Mouse (Mus musculus) fat pad, adult 2 months (tissue): Measurements from ENCODE around the gene Rit1.
A peak's percentile ranks its signal among the peaks of the same experiment; 100 is the strongest.
"Not testable (repeated sequence)": the region's sequence is repeated elsewhere in the genome, so short reads cannot be mapped to it uniquely, and the experiment has no call there.

ENCODE experiments used
- DNase-seq: peaks from one replicate; pipeline ENCODE4 v3.0.0-alpha.2; 2011; ENCODE audit warnings: low read depth, low spot score; ENCODE audit errors: extremely low read depth

The Rit1 gene

DNA sequence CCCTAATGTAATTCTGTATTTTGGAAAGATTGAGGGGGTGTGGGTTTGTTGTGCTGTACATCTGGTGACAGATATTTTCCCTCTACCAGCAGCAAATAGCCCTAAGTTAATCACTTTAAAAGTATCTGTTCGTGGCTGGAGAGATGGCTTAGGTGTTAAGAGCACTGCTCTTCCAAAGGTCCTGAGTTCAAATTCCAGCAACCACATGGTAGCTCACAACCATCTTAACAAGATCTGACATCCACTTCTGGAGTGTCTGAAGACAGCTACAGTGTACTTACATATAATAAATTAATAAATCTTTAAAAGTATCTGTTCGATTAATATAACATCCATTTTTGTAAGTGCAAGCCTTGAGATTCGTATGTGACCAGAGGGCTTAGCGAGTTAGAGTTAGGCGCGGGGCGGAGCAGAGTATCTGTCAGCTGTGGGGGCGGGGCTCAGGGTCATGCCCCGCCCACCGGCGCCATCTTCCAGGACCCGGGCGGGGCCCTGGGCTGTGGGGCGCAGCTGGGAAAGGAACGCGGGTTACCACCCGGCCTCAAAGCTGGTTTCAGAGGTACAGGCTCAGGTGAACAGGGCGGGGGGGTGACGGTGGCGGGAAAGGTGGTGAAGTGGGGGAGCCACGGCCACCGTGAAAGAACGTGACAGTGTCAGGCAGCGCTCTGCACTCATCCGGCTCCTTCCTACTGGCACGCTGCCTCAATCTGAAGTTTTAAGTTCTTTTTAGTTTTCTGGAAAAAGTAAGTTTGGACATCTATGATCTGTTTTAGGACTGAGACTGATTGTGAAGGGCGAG lies at the start of gene Rit1:
Gene Rit1 (plus strand): TSS at position 440 of the 799 bp plus-strand sequence.
- DNase-seq = no peak

- DNase-seq = no peak
Measured at GRCm38 (mm10) chr3:88677399-88677798, 39.2 kb upstream of the Rit1 start.

GRCm38 (mm10) chr3:88683814-88684213 lies 32.8 kb upstream of the Rit1 start:
- DNase-seq = no peak

GRCm38 (mm10) chr3:88684236-88684979 lies 32.2 kb upstream of the Rit1 start:
- no peak for DNase-seq

DNA sequence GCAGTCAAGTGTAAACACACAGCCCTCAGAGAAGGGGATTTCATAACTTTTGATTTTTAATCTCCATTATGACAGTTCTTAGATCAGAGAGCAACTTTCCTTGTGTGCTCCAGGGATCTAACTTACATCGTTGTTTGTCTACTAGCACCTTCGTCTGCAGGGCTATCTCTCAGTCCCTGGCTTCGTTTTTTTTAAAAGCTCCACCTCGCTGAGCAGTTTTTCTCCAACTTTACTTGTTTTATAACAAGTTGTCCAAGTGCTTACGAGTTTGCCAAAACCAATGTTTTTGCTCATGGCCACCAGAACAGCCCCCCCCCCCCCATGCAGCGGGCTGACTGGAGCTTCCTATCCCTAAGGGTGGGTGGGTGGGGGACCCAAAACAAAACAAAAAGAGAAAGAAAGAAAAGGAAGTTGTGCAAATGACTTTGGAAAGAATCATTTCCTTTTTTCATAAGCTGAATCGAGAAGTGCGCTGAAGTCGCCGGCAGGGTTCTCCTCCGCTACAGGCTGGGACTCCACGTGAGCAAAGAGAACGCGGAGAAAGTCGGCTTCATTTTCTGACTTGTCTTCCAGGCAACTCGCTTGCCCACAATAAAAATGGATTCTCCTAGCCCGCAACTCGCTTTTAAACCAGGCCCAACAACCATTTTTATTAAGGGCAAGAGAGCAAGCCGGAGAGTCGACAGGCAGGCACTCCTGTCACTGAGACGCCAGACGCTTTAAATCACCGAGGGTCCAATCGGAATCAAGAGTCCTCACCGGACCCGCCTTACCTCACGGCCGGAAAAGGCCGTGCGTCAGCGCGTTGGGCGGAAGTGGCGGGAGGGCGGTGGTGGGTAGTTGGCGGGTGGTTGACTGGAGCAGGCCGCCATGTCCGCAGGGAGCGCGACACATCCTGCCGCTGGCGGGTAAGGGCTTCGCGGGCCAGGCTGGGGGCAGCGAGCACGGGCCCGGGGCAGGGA lies 31.4 kb upstream of the Rit1 start, which contains the start of gene Khdc4:
Gene Khdc4 (plus strand): TSS at position 824 of the 962 bp plus-strand sequence.
- DNase-seq = peak; percentile 92

DNA sequence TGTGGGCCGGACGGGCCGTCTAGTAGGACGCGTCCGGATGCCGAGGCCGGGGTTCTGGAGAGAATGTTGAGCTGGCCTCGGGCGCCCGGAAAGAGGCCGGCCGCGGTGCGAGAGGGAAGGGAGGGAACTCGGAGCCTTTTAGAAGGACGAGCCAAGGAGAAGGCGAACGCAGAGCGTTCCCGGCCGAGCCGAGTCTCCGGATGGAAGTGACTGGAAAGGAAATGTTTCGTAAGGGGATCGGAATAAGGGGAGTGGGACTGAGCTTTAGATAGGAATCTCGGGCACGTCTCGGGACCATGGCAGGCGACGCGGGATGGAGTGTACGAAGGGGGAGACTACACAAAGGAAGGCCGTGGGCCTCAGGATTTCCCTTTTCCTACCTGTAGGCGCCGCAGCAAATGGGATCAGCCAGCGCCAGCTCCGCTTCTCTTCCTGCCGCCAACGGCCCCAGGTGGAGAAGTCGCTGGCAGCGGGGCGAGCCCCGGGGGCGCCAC lies 30.6 kb upstream of the Rit1 start:
- no peak for DNase-seq

GRCm38 (mm10) chr3:88686734-88687611 lies 29.7 kb upstream of the Rit1 start:
- no peak for DNase-seq

DNA sequence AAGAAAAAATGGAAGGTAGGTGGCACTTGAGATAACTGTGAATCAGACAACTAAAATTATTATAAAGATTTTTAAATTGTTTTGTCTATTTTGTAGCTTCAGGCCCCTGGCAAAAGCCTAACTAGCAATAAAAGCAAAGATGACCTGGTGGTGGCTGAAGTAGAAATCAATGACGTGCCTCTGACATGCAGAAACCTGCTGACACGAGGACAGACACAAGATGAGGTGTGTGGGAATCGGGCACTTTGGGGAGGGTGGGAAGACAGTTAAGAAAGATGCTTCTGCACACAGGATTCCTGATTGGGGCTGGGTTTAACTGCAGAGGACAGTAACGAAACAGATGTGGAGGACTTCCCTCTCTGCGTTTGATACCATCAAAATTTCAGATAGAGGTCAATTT lies 27.6 kb upstream of the Rit1 start:
- DNase-seq = no peak

DNA sequence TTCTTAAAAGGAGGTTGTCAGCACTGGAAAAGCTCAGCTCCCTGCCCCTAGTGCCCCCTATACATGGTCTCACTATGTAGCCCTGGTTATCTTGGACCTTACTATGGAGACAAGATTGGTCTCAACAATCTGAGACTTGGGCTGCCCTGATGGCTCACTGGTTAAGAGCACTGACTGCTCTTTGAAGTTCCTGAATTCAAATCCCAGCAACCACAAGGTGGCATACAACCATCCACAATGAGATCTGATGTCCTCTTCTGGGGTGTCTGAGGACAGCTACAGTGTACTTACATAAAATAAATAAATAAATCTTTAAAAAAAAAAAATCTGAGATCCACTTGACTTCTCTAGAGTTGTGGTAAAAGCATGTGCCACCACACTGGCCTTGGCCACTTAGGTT lies 21.1 kb upstream of the Rit1 start:
- DNase-seq = no peak

DNA sequence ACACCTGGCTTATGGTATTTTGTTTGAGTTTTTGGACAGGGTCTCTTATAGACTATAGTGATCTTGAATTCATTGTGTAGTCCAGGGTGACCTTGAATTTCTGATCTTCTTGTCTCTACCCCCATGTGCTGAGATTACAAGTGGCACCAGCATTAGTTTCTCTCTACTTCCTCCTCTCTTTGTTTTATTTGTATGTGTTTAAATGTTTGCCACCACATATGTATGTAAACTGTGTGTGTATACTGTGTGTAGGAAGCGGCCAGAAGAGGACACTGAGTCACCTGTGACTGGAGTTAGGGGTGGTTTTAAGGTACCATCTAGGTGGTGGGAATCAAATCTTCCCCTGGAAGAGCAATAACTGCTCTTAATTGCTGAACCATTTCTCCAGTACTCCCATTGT lies 18.6 kb upstream of the Rit1 start:
- DNase-seq = no peak

DNA sequence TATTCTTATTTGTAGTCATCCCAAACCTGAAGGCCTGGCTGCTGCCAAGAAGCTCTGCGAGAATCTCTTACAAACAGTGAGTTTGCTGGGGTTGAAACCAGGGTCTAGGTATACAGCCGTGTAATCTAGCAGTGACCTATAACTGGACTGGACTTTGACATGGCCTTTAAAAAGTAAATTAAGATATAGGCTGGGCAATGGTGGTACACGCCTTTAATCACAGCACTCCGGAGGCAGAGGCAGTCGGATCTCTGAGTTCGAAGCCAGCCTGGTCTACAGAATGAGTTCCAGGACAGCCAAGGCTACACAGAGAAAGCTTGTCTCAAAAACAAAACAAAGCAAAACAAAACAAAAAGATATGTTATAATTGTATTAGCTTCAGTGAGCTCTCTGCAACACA lies 17.8 kb upstream of the Rit1 start:
- DNase-seq = no peak

DNA sequence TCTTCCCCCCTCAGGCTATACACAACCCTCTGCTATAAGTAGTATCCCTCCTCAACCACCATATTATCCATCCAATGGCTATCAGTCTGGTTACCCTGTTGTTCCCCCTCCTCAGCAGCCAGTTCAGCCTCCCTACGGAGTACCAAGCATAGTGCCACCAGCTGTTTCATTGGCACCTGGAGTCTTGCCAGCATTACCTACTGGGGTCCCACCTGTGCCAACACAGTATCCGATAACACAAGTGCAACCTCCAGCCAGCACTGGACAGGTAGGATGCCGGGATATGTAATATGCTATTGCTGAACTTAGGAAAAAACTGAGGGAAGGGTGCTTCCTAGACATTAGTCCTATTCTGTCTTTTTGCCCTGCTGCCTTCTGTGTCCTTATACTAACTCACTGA lies 16.4 kb upstream of the Rit1 start:
- DNase-seq = no peak

GRCm38 (mm10) chr3:88701222-88701621 lies 15.4 kb upstream of the Rit1 start:
- DNase-seq = no peak

DNA sequence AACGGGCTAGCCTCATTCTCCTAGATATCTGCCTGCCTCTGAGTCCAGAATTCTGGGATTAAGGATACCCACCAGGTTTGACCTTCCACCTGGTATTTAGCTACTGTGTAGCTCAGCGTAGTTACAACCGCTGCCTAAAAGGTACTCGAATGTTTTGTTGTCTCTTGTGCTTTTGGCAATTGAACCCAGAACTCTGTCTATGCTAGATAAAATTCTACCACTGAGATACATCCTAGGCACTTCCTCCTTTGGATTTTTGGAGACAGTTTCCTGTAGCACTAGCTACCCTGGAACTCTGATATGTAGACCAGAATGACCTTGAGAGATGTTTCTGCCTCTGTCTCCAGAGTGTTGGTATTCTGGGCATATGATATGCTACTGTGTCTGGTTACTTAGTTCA lies 2.9 kb upstream of the Rit1 start:
- no peak for DNase-seq

DNA sequence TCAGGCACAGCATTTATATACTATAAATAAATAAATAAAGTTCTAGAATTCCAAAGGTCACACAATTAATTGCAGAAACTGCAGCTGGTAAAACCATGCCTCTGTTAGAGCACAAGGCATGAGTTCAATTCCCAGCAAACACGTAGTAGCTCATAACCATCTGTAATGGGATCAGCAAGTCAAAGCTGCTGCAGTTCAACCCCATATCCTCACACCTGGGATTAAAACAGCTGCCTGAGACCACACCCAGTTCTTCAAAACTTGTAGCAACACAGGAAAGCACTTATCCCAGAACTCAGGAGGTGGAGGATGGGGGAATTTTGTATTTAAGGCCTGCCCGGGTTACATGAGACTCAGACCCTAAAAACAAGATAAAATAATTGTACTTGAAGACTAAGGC lies 1.9 kb upstream of the Rit1 start:
- no peak for DNase-seq

GRCm38 (mm10) chr3:88715716-88716115 lies 922 bp upstream of the Rit1 start:
- not testable (repeated sequence) for DNase-seq

DNA sequence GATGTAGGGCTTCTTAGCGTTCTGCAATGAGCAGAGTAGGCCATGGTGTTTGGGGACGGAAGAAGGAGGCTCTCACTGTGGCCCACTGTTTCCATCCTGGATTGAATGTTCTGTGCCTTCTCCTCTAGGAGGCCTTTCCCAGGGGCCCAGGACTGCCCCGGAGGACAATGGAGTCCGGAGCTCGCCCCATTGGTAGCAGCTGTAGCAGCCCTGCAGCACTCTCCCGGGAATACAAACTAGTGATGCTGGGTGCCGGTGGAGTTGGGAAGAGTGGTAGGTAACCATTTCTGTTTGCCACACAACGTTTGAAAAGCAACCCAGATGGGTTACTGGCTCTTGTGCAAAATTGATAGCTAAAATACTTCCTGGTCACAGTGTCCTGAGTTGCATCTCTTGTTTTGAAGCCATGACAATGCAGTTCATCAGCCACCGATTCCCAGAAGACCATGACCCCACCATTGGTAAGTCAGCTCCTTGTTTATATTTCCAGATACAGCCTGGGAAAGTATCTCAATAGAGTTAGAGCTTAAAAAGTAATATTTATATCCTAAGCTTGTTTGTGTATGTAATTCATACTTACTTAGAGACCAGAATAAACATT lies 660 bp downstream of the Rit1 start:
- no peak for DNase-seq

DNA sequence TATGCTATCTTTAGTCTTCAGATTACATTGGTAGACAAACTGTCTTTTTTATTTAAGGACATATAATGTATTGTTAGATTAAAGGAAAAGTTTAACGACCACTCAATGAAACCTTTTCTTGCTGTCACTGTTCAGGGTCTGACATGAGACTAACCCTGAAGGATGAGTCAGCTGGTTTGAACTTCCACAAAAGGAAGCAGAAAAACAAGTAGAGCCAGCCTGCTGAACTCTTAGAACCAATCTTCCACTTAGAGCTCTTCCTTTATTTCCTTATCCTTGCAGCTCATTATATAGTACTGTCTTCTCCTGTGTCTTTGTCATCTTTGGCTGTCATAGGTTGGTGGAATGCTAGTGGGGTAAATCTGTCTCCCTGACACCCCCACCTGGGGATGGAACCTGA lies 1.2 kb downstream of the Rit1 start:
- DNase-seq = no peak

DNA sequence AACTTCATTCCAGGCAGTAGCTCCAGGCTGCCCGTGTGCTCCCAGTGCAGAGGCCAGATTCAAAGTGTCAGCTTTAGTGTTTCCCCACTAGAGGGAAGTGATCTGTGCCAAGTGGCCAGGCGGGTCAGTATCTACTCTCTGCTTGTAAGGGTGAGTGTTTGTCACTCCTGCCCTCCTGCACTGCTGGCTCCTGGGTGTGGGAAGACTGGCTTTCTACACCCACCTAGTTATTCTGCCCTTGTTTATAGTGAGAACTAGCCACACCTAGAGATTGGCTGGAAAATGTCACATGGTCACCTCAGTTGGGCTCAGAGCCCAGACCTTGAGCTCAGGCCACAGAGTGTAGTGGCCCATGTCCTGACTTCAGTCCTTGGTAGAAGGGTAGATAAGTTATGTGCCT lies 2.5 kb downstream of the Rit1 start:
- DNase-seq = no peak

DNA sequence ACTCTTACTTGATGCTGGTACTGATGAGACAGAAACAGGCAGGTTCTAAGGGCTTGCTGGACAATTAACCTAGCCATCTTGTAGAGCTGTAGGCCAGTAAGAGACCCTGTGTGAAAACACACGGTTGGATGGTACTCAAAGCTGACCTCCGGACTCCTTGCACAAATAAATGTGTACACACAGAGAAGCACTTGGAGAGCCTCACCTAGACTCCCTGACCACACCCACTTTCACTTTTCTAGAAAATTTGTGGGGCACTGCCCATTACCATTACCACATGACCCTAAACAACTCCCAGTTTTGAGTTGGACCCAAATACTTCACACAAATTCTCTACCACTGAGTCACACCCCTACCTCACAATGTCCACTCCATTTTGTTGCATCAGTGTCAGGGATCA lies 19.9 kb downstream of the Rit1 start:
- DNase-seq = no peak
